25 mouse cellular contexts compared by ENCODE assay signal in genomic region chr1:64560105-64560504, GRCm38 (mm10).
"Had no signal": no experiment of that assay in that cellular context is flagged by ENCODE, and none has a peak within 500 bp of the region (broad histone marks: within the 10 kb centered on the region; RNA-seq: fewer than 3 reads in every experiment).

No protein-coding gene starts in this region.

- DNase-seq: kidney, postnatal 25 days; layer of hippocampus, adult 9-11 months; liver; lung, adult 18-20 months; lung, postnatal 10 days; lung, postnatal 36 days; right cerebral cortex, adult 18-20 months; right cerebral cortex, postnatal 14 days; right cerebral cortex, postnatal 4 days; thymus, adult 2 months; thymus, postnatal 14 days; thymus, postnatal 4 days had no signal

- H3K27ac ChIP-seq: kidney, postnatal 0 days; layer of hippocampus, adult 2 months; limb, embryonic 10.5 days; limb, embryonic 13.5 days; liver, embryonic 12.5 days; liver, embryonic 15.5 days; lung, embryonic 15.5 days; midbrain, embryonic 10.5 days; midbrain, embryonic 15.5 days; neural tube, embryonic 12.5 days; neural tube, embryonic 15.5 days; stomach, postnatal 0 days had no signal

- H3K27me3 ChIP-seq: limb, embryonic 13.5 days; liver, embryonic 12.5 days; liver, embryonic 15.5 days; lung, embryonic 15.5 days; megakaryocyte, embryonic 14.5 days; midbrain, embryonic 15.5 days; neural tube, embryonic 12.5 days; neural tube, embryonic 15.5 days had no signal

- H3K4me2 ChIP-seq: limb, embryonic 13.5 days; liver, embryonic 12.5 days; liver, embryonic 15.5 days; lung, embryonic 15.5 days; midbrain, embryonic 15.5 days; neural tube, embryonic 12.5 days; neural tube, embryonic 15.5 days had no signal

- H3K4me1 ChIP-seq: limb, embryonic 10.5 days; limb, embryonic 13.5 days; liver, embryonic 12.5 days; liver, embryonic 15.5 days; lung, embryonic 15.5 days; midbrain, embryonic 10.5 days; midbrain, embryonic 15.5 days; neural tube, embryonic 12.5 days; neural tube, embryonic 15.5 days had no signal

- H3K4me3 ChIP-seq: layer of hippocampus, adult 2 months; limb, embryonic 10.5 days; limb, embryonic 13.5 days; liver, embryonic 12.5 days; liver, embryonic 15.5 days; lung, embryonic 15.5 days; megakaryocyte, embryonic 14.5 days; midbrain, embryonic 10.5 days; midbrain, embryonic 15.5 days; neural tube, embryonic 12.5 days; neural tube, embryonic 15.5 days had no signal

- H3K9ac ChIP-seq: limb, embryonic 13.5 days; liver, embryonic 12.5 days; liver, embryonic 15.5 days; lung, embryonic 15.5 days; midbrain, embryonic 15.5 days; neural tube, embryonic 12.5 days; neural tube, embryonic 15.5 days had no signal

- H3K9me3 ChIP-seq: limb, embryonic 10.5 days; limb, embryonic 13.5 days; liver, embryonic 12.5 days; liver, embryonic 15.5 days; lung, embryonic 15.5 days; megakaryocyte, embryonic 14.5 days; midbrain, embryonic 10.5 days; midbrain, embryonic 15.5 days; neural tube, embryonic 12.5 days; neural tube, embryonic 15.5 days had no signal

- ATAC-seq: liver, embryonic 12.5 days; midbrain, embryonic 15.5 days had no signal
